Mouse (Mus musculus) embryonic fibroblast, embryonic 13.5 days (primary cell): ENCODE measurements around the gene Arl15.

Experiments used
- CTCF ChIP-seq: IDR thresholded peaks from 2 replicates; pipeline ENCODE4 v1.5.1; 2011; ENCODE audit warnings: mild to moderate bottlenecking, control low read depth, low read length, moderate library complexity, borderline replicate concordance; ENCODE audit not compliant: insufficient read depth
- POLR2A ChIP-seq: IDR thresholded peaks from 2 replicates; pipeline ENCODE4 v1.6.1; 2011; ENCODE audit warnings: low read depth, mild to moderate bottlenecking, control low read depth, low read length, moderate library complexity

- no peak for TF ChIP-seq CTCF
- no peak for TF ChIP-seq POLR2A
Measured at GRCm38 (mm10) chr13:113918668-113919067, 124.4 kb downstream of the Arl15 start.
